In the genomic region with DNA sequence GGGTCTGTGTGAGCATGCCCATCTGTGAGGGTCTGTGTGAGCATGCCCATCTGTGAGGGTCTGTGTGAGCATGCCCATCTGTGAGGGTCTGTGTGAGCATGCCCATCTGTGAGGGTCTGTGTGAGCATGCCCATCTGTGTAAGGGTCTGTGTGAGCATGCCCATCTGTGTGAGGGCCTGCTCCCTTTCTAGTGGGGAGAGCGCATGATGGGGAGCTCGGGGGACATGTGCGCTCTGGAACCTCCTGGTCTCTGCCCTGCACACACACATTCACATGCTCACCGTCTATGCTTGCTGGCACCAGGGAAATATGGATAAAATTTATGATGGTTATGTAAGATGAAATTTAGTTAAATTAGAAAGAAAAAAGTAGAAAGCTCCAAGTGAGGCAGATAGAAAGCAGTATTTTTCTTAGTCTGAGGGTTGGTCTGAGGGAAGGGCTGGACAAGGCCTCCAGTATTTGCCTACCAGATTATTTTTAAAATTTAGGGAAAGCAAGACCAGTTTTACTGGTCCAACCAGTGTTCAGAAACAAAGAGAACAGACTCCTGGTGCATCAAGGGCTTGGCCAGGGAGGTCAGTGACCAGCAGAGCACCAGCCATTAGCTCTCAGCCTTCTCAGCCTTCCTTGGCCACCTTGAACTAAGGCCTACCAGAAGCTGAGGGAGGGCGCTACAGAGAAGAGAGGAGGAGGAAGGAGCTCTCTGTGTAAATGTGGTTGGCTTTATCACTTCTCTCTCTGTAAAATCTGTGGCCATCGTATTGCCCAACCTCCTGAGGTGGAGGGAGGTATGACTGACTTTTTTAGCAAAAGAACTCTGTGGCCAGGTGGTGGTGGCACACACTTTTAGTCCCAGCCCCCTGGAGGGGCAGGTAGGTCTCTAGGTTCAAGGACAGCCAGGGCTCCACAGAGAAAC, we compare ENCODE assay signal across 19 mouse cellular contexts. TPM values are rescaled to one million over a fixed set of nuclear protein-coding genes. Genes with fewer than 3 reads are reported as not detected.
DNase-seq lines count a peak whose midpoint lies in the region; ATAC-seq lines count a peak whose summit lies in the region.
"Had no signal": no experiment of that assay in that cellular context is flagged by ENCODE, and none has a peak within 500 bp of the region (broad histone marks: within the 10 kb centered on the region; RNA-seq: fewer than 3 reads in every experiment).

No protein-coding gene starts in this region.

- DNase-seq in kidney, adult 9 months, result peak; percentile 14
- DNase-seq in urinary bladder, postnatal 14 days (ENCODE audit: low spot score), result peak; percentile 35
- no peak for DNase-seq in urinary bladder, postnatal 25 days (ENCODE audit: low spot score)
- DNase-seq in gastrocnemius, postnatal 36 days, result no peak
- DNase-seq in adrenal gland, adult (ENCODE audit: inconsistent age in 2 of 2, low spot score in 1 of 2), result no peak
- DNase-seq: cerebellum, adult 9-11 months; embryo, embryonic 11 days; kidney, postnatal 25 days; right cerebral cortex, postnatal 14 days had no signal

- H3K9ac ChIP-seq in kidney, embryonic 16.5 days (replicated peaks; ENCODE audit: low read length), result no peak overlapping the region
- H3K9ac ChIP-seq: embryonic facial prominence, embryonic 15.5 days; hindbrain, embryonic 12.5 days; liver, embryonic 12.5 days; neural tube, embryonic 12.5 days had no signal

- intact Hi-C loops in gastrocnemius, postnatal 36 days (cut with DNase I), result no loop called here

- H3K36me3 ChIP-seq in kidney, embryonic 16.5 days (ENCODE audit: insufficient read depth, low read length), result peaks cover 8% of the 10 kb centered on the region

- no peaks in the 10 kb centered on the region for H3K4me1 ChIP-seq in kidney, embryonic 16.5 days (ENCODE audit: insufficient read depth, low read length)
- H3K4me1 ChIP-seq: forebrain, embryonic 10.5 days; limb, embryonic 10.5 days; liver, embryonic 12.5 days; neural tube, embryonic 12.5 days had no signal

- WGBS in kidney, embryonic 16.5 days, result 90% methylated on average over 6 of the region's 6 CpGs

- no peaks in the 10 kb centered on the region for H3K27me3 ChIP-seq in kidney, embryonic 16.5 days (ENCODE audit: insufficient read depth, low read length)
- H3K27me3 ChIP-seq: embryonic facial prominence, embryonic 15.5 days; hindbrain, embryonic 12.5 days; liver, embryonic 12.5 days; neural tube, embryonic 12.5 days had no signal

- no peaks in the 10 kb centered on the region for H3K9me3 ChIP-seq in kidney, embryonic 16.5 days (ENCODE audit: low read length)
- H3K9me3 ChIP-seq: embryonic facial prominence, embryonic 15.5 days; forebrain, embryonic 10.5 days; hindbrain, embryonic 12.5 days; limb, embryonic 10.5 days; liver, embryonic 12.5 days; neural tube, embryonic 12.5 days had no signal

- no peak overlapping the region for H3K4me2 ChIP-seq in kidney, embryonic 16.5 days (replicated peaks; ENCODE audit: low read depth, low read length)
- H3K4me2 ChIP-seq: embryonic facial prominence, embryonic 15.5 days; hindbrain, embryonic 12.5 days; liver, embryonic 12.5 days; neural tube, embryonic 12.5 days had no signal

- no peak overlapping the region for H3K27ac ChIP-seq in kidney, embryonic 16.5 days (ENCODE audit: low read length)
- H3K27ac ChIP-seq: embryonic facial prominence, embryonic 15.5 days; forebrain, embryonic 10.5 days; hindbrain, embryonic 12.5 days; left cerebral cortex, adult 2 months; limb, embryonic 10.5 days; liver, embryonic 12.5 days; neural tube, embryonic 12.5 days had no signal

- no peak overlapping the region for H3K4me3 ChIP-seq in kidney, embryonic 16.5 days (ENCODE audit: low read length)
- H3K4me3 ChIP-seq: embryonic facial prominence, embryonic 15.5 days; forebrain, embryonic 10.5 days; hindbrain, embryonic 12.5 days; left cerebral cortex, adult 2 months; limb, embryonic 10.5 days; liver, embryonic 12.5 days; neural tube, embryonic 12.5 days had no signal

- ATAC-seq in kidney, embryonic 16.5 days (ENCODE audit: low FRiP score, low TSS enrichment), result no peak
- ATAC-seq in megakaryocyte progenitor cell, adult 5-6 weeks (replicated peaks; ENCODE audit: poor library complexity), result peak; percentile 62
- ATAC-seq: liver, embryonic 12.5 days had no signal

RNA-seq across cellular contexts. Expression of gene Ldhd, which starts 15.1 kb away (rescaled TPM):
- 2.3 and 2.8 TPM in 2 replicates for polyA plus RNA-seq in kidney, embryonic 16.5 days (2015; fragmentation: Nextera tagmentation; extraction: Ambion mirVana)
- total RNA-seq in megakaryocyte progenitor cell, adult 5-6 weeks (2015), result 0.10 and 0.15 TPM in 2 replicates
- total RNA-seq in megakaryocyte progenitor cell, adult 5-6 weeks (2017), result 0.14 TPM in 1 of 2 replicates, not detected in the other
- total RNA-seq in gastrocnemius, postnatal 36 days (2021), result 10 to 100 TPM; 32.4 to 34.9 TPM
- total RNA-seq: monocyte, adult 5-6 weeks had no signal
- polyA plus RNA-seq: forebrain, embryonic 10.5 days had no signal

RNA-seq across cellular contexts. Expression of gene Zfp1, which starts 28.2 kb away (rescaled TPM):
- polyA plus RNA-seq in kidney, embryonic 16.5 days (2015; fragmentation: Nextera tagmentation; extraction: Ambion mirVana), result 20.5 and 23.1 TPM in 2 replicates
- 14.7 and 16.9 TPM in 2 replicates for total RNA-seq in megakaryocyte progenitor cell, adult 5-6 weeks (2015)
- total RNA-seq in megakaryocyte progenitor cell, adult 5-6 weeks (2017), result 11.2 and 19.2 TPM in 2 replicates
- total RNA-seq in gastrocnemius, postnatal 36 days (2021), result 1 to 10 TPM; 6.8 to 9.2 TPM

Comparison
In these comparisons a context has a peak if more than half of its experiments do, and no peak if none do; other contexts are left out.
1. DNase-seq: peak in kidney, adult 9 months (single experiment) and urinary bladder, postnatal 14 days (single experiment); none in urinary bladder, postnatal 25 days (single experiment), gastrocnemius, postnatal 36 days (0 of 2) and adrenal gland, adult (0 of 2).
2. RNA of gene Ldhd, which starts 15.1 kb away (total RNA-seq): 32.4 to 34.9 TPM in gastrocnemius, postnatal 36 days; 0.10 to 0.15 TPM in megakaryocyte progenitor cell, adult 5-6 weeks; every median in the first group is over 10 times any median in the second.